Mouse (Mus musculus): ENCODE measurements around the gene Otx2.

Otx2 gene

DNA sequence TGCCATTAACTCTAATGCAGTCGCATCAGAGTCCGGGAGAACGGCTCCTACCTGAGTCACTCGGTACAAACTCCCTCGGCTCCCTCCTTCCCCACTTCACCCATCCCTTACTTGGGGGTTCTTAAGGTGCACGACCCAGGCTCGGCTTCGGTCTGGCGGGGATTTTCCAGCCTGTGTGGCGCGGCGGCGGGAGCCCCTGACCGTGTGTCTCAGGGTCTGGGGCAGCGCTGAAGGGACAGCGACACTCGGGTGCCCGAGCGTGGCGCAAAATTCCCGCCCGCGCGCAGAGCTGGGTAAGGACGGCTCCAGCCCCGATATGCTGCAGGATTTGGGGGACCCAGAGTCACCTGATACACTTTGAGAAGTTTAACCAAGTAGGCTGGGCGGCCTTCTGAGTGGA is at the start of gene Otx2:
TSS of gene Otx2 (minus strand) at position 279 of the 400 bp plus-strand sequence.
- DNase-seq (ENCODE audit: low read depth in 1 of 2, low spot score in 2 of 2), result no peak

- DNase-seq (ENCODE audit: low read depth in 1 of 2, low spot score in 2 of 2), result no peak
Observed at GRCm38 (mm10) chr14:48722763-48723162, 49.1 kb upstream of the Otx2 start.

DNA sequence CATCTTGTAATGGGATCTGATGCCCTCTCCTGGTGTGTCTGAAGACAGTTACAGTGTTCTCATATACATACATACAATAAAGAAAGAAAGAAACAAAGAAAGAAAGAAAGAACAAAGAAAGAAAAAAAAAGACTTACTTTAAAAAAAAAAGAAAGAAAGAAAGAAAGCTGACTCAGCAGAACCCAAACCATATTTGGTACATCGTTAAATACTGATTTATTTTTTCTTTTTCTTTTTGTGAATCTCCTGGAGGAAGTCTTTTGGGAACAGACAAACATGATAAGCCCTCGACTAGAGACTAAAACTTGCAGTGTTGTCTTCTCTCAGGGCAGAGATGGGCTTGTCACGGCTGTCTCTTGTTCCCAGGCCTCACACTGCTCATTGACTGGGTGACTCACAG is 45.7 kb upstream of the Otx2 start:
- DNase-seq (ENCODE audit: low read depth in 1 of 2, low spot score in 2 of 2), result no peak

DNA sequence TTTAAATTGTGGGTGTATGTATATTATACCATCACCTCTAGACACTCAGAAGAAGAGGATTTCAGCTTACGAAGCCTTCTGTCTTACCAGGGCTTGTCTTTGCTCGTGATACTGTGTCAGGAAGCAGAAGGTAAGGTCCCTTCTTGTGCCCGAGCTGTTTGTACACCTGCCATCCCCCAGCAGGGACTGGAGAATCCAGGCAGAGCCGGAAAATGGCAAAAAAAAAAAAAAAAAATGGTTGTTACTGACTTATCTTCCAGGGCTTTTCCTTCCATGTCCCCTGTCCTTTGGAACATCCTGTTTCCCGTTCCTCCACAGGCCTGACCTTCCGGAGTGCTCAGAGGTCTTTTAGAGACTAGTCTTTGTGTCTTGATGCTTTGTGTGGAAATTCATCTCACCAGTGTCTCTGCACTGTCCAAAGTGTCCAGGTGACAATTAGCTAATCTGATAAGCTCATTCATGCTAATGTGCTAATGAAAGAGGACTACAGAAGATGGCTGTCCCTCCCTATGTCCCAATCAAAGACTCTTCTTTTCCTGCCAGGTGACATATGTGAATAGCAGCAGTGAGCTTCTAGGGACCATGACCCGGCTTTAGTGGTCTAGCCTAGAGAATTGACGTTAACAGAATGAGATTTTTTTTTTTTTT is 44.1 kb upstream of the Otx2 start:
- DNase-seq (ENCODE audit: low read depth in 1 of 2, low spot score in 2 of 2), result no peak

GRCm38 (mm10) chr14:48716456-48716855 is 42.8 kb upstream of the Otx2 start:
- DNase-seq (ENCODE audit: low read depth in 1 of 2, low spot score in 2 of 2), result no peak

- DNase-seq (ENCODE audit: low read depth in 1 of 2, low spot score in 2 of 2), result no peak
Observed at GRCm38 (mm10) chr14:48710871-48711370, 37.3 kb upstream of the Otx2 start.

- DNase-seq (ENCODE audit: low read depth in 1 of 2, low spot score in 2 of 2), result no peak
Observed at GRCm38 (mm10) chr14:48710062-48710870, 36.6 kb upstream of the Otx2 start.

GRCm38 (mm10) chr14:48709371-48710061 is 35.9 kb upstream of the Otx2 start:
- DNase-seq (ENCODE audit: low read depth in 1 of 2, low spot score in 2 of 2), result no peak

GRCm38 (mm10) chr14:48707844-48708383 is 34.3 kb upstream of the Otx2 start:
- DNase-seq (ENCODE audit: low read depth in 1 of 2, low spot score in 2 of 2), result no peak

- no peak for DNase-seq (ENCODE audit: low read depth in 1 of 2, low spot score in 2 of 2)
Observed at GRCm38 (mm10) chr14:48707391-48707790, 33.8 kb upstream of the Otx2 start.

- no peak for DNase-seq (ENCODE audit: low read depth in 1 of 2, low spot score in 2 of 2)
Observed at GRCm38 (mm10) chr14:48700790-48701370, 27.3 kb upstream of the Otx2 start.

- no peak for DNase-seq (ENCODE audit: low read depth in 1 of 2, low spot score in 2 of 2)
Observed at GRCm38 (mm10) chr14:48679590-48679989, 6.0 kb upstream of the Otx2 start.

- no peak for DNase-seq (ENCODE audit: low read depth in 1 of 2, low spot score in 2 of 2)
Observed at GRCm38 (mm10) chr14:48678674-48679073, 5.1 kb upstream of the Otx2 start.

GRCm38 (mm10) chr14:48674036-48674831 is 615 bp upstream of the Otx2 start:
- no peak for DNase-seq (ENCODE audit: low read depth in 1 of 2, low spot score in 2 of 2)

GRCm38 (mm10) chr14:48672611-48673176 is 925 bp downstream of the Otx2 start:
- no peak for DNase-seq (ENCODE audit: low read depth in 1 of 2, low spot score in 2 of 2)

DNA sequence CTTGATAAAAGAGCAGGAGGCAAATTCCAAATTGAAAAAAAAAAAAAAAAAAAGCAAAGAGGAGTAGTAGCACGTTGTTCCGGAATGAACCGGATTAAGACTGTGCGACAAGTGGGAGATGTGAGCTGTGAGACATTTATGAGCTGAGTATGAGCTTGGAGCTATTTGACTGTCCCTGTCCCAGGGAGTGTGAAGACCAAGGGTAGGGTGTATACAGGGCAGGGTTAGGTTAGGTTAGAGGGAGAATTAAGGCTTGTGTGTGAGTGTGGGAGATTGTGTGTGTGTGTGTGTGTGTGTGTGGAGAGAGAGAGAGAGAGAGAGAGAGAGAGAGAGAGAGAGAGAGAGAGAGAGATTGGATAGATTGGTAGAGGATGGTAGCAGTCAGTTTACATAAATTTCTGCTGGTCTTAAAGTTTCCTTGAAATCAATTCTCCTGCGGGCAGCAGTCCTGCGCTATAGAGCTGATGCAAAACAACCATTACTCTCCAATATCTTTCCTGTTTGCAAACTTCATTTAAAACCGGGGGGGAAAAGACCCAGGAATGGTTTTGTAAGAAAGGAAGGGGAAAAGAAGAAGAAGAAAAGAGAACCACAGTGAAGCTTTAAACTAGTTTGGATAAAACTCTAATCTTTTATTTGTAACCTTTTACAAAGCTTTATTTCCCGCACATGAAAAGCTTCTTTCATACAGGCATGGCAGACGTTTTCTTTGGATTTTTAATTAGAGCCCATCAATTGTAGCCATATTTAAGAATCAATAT is 2.0 kb downstream of the Otx2 start:
- no peak for DNase-seq (ENCODE audit: low read depth in 1 of 2, low spot score in 2 of 2)

DNA sequence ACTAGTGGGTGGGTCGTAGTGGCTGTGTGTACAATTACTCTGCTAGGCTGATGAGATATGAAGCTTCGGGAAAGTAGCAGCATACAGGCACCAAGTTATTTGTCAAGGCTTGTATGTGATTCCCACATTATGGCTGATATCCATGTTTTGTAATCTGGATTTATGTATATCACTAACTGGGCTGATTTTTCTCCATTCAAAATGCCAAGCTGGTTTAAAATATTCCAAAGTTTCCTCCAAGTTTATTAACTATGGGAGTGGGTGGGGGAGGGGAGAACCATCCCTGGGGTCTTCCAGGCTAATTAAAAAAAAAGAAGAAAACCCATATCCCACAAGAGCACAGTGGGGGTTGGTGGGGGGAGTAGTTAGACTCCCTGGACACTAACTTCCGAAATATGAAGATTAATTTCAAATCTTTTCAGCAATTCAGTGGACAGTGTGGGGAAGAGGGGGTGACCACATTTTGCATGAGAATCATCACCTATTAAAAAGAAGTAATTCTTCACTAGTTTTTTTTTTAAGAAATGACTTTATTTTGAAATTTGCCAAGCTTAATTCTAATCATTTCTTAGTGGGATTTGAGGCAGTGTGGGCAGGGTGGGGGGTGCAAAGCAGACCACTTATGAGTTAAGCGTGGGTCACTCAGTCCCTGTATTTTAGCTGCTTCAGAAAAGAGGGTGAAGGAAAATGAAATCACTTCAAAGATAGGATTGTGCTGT is 2.7 kb downstream of the Otx2 start:
- DNase-seq (ENCODE audit: low read depth in 1 of 2, low spot score in 2 of 2), result no peak

DNA sequence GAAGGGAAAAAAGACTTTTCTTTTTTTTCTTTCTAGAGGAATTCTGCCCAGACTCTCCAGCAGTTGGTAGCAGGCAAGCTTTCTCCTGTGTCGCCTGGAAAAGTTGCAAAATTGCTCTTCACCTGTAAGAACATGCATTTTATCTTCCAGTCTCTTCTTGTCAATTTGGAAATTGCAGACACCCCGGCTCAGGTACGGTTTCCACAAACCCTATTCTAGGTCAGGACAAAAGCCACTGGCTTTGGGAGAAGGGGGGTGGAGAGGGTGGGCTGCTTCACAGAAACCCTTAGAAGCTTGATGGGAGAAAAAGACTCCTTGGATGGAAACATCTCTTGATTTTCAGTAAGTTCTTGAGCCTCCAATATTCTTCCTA is 3.4 kb downstream of the Otx2 start:
- DNase-seq (ENCODE audit: low read depth in 1 of 2, low spot score in 2 of 2), result no peak

Measured in monocyte, adult 2 months (primary cell).